Mouse (Mus musculus): ENCODE measurements at regions not wholly inside any gene's neighbourhood (a gene's known extent, or its start where the extent isn't known, plus 50 kb on each side); places are given as distances from the start of the nearest gene placed in this dataset.

DNA sequence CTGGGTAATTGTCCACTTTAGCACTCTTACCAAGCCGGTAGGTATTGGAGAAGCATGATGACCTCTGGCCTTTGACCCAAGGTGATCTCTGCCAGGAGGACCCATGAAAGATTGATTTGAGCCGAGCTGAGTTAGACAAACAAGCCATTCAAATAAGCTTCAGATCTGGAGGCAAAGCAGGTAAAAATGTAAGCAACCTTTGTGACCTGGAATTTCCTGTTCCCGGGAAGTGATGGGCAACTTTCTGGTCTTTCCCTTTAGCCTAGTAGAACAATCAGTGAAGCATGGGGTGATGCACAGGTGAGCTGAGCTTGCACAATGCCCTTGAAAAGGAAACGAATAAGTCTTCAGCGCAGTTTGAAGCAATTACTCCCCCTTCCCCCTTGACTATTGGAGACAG lies 127.0 kb downstream of the Mycn start:
- no peak for DNase-seq

DNA sequence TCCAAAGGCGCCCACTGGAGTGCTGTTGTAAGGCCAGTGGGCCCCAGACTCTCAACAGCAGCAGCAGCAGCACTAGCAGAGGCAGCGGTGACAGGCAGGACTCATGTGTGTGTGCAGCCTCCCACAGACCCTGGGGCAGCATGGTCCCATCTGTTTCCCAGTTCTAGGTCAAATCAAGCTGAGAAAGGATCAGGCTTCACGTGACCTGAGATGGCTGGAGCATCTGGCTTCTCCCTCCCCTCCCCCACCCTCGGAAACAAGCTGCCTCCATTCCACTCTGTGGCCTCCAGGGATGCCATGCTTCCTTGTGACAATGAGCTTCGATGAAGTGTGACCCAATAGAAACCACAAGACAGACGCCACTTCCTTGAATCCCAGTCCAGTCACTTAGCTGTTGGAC lies 128.8 kb downstream of the Mycn start:
- DNase-seq = no peak

DNA sequence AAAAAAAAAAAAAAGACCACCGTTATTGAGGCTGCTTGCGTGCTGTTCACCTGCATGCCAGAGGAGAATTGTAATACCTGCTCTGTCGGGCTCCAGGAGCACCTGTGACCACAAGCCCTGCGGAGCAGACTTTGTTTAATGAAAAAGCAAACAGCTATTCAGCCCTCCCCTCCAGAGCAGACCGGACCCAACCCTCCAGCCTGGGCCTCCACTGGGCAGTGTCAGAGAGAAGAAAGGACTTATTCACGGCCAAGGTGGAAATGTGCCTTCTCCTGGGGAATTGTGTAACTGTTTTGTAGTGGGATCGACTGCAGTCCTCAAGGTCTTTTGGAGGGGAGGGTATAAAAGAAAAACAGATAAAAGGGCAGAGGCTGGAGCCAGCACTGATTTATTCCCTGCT lies 130.8 kb downstream of the Mycn start:
- no peak for DNase-seq

DNA sequence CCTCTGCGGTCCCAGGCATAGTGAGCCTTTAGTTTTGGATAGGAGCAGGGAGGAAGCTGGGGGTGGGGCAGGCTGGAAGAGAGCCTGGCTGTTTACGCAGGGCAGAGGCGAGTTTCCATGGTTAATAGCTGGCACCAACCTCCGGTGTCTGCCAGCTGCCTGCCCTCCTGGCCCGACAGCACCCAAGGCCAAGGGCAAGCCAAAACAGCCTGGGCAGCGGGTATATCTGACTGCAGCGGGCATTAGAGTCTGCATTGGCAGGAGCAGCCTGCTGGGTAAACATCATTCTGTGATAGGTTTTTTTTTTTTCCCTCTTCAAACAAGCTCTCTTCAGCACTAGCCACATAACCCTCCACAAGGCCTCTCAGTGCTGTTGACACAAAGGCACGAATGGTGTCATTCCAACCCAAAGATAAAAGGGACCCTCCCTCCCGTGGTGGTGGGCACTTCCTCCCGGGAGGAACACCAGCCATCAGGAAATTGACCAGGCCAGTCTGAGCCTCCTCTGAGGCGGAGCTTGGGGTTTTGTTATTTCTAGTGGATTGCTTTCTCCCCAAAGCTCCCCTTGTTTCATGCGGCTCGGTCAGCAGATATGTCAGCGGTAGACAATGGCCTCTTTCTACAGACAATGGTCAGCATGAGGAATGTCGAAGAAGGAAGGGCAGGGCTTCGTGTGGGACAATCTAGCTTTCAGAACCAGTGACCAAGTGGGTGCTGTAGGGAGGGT lies 131.4 kb downstream of the Mycn start:
- DNase-seq = no peak

DNA sequence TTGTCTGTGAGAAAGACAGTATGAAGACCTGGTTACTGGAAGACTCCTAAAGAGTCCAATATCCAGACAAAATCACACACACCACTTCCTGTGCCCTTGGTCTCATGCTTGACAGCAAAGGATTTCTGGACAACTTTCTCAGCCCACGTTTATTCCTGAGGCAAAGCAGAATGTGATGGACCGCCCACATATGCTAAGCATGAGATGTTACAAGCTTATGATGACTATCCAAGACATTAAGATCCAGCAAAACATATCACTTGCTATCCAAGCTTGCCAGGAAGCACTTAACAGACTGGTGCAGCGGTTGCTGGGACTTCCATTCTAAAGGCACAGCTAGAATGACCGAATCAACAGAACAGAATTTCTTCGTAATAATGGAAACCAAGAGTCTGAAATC lies 133.6 kb downstream of the Mycn start:
- DNase-seq = no peak

DNA sequence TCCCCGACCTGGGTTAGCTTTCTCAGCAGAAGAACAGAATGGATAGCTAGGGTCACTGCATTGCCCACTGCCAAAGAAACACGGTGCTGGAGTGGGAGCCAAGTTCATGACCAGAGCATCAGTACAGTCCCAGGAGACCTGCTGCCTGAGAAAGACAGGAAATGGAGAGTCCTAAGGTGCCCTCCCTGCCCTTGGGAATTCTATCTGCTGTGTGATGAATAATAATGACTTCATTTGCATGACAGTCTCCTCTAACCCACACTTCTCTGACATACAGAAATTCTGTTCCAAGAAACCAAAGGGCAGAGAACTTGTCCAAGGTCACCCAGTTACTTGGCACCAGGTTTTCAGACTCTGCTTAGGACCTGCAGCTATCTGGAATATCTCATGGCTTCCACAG lies 138.1 kb downstream of the Mycn start:
- DNase-seq = no peak

DNA sequence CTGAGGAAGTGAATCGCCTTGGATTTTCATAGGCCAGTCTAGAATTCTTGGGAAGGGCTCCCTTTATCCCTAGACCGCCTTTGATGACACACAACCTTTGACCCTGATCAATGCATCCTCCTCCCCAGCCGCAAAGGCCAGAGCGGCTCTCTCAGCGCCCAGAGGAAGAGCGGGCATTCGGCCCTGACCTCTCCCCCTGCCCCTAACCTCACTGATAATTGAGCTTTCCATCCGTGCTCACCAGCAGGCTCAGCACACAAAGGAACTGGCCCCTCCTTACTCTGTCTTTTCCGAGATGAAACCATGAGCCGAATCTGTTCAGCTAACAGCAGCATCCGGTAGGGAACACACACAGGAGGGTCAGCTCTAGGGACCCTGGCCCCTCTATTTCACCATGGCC lies 139.3 kb downstream of the Mycn start:
- DNase-seq = no peak

DNA sequence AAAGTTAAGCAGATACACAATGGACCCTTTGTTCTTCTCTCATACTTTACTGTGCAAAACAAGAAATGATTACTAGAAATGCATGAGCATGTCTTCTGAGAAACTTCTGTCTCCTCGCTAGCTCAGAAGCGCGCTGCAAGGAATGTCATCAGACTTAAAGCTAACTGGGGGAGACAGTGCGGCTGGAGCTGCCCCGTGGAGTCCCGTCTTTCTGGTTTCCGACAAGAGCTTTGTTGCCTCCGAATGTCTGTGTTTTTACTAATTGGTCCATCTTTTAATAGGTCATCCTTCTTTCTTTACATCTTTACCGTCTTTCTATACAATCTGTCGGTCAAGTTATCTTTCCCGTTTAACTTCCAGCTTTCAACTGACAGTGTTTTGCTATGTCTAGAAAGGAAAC lies 140.0 kb downstream of the Mycn start:
- no peak for DNase-seq

DNA sequence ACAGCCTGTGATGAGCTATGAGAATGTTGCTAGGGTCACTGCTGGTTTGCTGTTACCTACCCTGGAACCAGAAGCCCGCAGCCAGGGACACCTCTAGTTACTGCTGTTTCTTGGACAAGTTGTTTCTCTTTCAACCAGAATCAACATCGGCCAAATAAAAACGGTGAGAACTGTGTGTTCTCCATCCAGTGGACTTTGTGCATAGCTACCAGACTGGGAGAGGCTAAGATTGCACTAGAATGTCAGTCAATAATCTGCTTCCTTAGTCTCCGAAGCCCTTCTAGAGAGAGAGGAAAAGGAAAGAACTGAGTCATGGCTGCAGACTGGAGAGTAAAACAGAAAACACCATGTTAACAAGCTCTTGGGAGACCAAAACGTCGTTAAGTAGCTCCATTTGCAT lies 141.6 kb downstream of the Mycn start:
- no peak for DNase-seq

DNA sequence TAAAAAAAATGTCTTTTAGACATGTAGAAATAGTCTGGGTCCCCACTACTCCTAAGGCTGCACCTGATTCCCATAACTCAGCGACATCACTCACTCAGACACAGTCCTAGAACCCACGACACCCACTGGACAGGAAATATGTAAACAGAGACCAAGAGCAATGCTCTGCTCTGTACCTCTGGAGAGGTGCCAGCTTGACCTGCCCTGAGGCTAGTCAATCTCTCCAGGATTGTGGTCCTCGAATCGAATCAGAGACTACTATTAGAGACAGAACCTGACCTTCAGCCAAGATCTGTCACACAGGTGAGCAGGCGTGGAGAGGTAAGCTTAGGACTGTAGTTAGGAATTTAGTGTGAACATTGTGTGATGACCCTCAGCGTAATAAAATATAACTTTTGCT lies 152.7 kb downstream of the Mycn start:
- no peak for DNase-seq

DNA sequence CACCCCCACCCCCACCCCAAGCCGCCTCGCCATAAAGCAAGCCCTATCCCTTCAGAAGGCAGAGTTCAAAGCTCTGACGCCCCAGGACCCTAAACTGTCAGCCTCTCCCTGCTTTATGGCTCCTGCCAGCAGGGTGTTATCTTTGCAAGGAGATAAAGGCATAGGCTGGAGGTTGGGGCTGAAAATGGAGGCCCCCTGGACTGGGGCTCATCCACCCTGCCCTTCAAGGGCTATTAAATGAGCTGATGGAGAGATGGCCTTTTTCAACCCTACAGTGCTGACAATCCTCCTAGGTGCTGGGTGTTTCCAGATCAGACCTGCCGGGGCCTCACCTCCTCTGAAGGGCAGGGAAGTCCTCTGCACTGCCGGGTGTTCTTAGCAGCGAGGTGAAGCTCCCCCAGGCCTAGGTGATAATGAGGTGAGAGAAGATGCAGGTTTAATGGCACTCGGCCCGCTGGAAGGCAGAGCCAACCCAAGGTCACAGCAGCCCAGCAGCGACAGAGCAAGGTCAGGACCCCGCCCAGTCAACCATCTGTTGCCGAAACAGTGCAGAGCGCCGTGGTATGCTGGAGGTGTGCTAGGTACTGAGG lies 153.4 kb downstream of the Mycn start:
- no peak for DNase-seq

DNA sequence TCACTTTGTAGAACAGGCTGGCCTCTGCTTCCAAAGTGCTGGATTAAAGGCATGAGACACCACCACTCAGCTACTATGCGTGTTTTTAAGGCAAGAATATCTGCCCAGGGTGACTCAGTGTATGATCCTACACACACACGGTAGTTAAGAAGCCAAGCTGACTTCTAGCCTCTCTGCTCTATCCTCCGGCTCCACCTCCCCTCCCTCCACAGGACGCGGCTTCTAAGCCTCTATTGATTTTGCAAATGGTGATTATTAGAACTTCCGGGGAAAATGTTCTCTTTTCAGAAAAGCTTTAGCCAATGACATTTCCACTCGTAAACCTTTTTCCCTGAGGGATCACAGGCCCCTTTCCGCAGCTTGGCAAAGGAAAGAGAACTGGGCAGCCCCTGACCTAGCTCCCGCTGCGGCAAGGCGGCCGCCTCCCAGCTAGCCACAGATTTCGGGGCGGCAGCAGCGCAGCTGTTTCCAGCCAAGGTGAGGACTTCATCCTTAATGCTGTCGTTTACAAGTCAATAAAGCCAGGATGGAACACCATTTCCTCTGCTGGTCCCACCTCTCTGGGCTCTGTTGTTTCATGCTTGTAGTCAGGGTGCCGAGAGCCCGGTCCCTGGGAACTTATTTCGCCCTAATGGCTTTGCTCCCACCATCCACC lies 154.0 kb downstream of the Mycn start:
- no peak for DNase-seq

DNA sequence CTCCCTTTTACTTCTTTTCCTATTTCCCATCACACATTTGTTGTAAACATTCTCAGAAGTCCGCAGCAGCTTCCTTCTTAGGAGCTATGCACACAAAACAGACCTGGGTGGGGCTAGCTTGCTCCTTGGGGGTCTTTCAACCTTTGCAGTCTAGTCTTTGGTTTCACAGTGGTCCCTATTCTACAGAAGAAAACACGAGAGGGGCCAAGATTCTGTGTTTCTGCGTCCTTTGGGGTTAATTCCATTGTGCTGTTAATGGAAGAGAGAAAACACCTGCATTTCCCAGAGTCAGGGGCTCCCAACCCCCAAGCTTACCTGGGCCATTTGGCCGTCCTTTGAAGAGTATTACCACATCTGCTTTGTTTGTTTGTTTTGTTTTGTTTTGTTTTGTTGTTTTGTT lies 154.6 kb downstream of the Mycn start:
- no peak for DNase-seq

DNA sequence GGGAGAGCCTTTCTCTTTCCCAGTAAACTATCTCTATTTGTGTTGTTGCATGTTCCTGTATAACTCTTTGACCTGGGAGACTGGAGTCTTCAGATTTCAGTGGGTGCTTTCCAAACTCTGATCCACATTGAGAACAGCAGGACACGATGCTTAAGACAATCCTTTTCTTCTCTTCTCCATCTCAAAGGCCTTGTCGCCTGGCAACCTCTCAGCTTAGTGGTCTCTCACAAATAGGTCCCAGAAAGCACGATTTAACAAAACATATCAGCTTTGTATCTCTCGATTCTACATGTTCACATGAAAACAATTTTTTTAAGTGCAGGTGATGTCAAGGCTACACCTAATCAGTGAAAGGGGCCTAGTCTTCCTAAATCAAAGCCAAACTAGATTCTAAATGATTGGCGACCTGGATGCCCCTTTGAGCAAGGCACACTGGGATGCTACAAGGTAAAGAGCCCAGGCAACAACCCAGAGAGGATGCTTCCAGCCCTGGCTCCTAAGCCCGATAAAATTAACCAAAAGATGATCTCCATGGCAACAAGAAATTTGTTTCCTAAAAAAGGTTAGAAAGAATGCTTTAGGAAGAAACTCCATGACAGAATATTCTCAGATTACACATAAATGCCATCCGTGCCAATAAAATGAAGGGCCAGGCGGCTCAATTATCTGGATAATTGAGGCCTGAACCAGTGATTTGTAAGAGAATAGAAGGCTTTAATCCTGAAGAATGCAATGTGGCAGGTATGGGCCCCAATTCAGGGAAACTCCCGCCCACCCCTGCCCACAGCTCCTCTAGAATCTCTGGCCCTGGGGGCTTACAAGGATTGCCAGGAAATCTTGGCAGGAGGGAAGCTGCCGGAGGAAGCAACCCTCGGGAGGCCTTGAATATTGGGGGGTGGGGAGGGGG lies 157.8 kb downstream of the Mycn start:
- no peak for DNase-seq

DNA sequence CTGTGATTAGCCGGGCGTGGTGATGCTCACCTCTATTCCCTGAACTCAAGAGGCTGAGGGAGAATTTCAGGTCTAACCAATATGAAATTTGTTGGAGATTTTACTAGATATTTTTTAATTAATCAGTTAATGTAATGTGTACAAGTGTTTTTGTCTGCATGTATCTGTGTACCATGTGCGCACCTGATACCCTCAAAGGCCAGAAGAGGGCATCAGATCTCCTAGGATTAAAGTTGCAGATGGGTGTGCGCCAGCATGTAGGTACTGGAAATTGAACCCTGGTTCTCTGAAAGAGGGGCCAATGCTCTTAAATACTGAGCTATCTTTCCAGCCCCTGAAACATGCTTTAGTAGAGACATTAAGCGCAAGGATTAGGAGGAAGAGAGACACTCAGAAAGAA lies 160.2 kb downstream of the Mycn start:
- no peak for DNase-seq

DNA sequence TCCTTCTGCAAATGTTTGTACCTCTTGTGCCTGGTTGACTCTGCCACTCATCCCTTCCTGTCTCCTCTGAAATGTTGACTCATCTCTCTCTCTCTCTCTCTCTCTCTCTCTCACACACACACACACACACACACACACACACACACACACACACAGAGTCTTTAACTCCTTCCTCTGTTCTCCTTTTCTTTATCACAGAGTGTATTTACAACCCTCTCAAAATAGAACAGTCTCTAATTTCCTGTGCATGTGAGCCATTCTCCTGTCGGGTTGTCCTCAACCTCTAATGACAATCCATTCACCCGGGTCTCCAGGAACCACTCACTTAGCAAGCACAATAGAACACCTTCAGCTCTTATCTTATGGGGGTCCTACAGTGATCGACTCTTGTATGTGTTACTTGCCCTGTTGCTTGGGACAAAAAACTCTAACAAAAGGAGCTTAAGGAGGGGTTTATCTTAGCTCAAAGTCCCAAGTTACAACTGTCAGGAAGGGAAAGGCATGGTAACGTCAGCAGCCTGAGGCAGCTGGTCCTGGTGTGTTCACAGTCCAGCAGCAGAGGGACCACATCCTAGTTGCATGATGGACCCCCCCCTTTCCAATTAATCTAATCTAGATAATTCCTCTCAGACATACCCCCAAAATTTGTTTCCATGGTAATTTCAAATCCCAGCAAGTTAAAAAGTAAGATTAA lies 163.0 kb downstream of the Mycn start:
- no peak for DNase-seq

DNA sequence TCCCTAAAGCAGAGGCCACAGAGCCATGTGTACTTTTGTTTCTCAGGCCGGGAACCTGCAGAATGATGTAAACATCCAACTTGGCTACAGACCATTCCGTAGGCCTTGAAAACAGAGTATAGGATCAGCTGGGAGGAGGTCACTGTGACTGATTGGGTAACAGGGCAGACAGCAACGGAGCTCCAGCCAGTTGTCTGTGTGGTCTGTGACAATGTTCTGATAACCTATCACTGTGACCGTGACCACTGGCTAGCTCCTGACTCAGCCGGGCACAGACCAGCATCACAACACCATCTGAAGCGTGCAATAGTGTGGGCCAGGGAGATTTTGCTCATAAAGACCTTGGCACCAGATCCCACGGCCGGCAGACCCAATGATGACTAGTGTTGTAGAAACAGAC lies 164.3 kb downstream of the Mycn start:
- no peak for DNase-seq

DNA sequence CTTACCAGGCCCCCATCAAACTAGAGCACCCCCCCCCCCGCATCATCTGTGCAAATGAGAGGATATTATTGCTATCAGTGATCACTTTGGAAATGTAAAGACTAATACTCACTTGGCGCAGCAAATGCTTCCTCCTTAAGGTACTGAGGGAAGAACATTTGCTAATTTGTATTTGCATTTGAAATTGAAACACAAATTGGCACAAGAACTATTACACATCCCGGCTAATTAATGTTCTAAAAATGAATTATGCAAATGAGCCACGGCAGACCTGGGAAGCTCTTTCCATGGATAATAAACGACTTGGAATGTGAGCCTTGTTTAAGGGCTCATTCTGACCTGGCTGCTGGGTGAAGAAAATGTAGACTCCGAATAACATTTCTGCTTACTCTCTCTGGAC lies 164.9 kb downstream of the Mycn start:
- DNase-seq = no peak

DNA sequence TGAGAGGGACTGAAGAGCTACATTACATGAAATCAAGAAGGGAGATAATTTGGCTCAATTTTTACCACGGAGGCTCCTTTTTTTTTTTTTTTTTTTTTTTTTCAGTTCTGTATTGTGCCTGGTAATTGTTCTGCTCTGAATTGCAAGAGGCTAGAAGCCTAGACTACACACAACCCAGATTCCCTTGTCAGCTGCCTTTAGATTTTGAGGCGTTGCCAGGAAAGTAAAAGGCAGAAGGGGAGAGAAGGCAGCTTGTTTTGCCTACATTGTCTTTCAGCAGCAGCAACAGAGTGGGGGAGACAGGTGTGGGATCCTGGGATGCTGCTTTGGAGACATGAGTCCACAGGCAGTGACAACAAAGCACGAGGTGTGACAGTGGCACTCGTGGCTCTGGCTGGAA lies 170.7 kb downstream of the Mycn start:
- no peak for DNase-seq

DNA sequence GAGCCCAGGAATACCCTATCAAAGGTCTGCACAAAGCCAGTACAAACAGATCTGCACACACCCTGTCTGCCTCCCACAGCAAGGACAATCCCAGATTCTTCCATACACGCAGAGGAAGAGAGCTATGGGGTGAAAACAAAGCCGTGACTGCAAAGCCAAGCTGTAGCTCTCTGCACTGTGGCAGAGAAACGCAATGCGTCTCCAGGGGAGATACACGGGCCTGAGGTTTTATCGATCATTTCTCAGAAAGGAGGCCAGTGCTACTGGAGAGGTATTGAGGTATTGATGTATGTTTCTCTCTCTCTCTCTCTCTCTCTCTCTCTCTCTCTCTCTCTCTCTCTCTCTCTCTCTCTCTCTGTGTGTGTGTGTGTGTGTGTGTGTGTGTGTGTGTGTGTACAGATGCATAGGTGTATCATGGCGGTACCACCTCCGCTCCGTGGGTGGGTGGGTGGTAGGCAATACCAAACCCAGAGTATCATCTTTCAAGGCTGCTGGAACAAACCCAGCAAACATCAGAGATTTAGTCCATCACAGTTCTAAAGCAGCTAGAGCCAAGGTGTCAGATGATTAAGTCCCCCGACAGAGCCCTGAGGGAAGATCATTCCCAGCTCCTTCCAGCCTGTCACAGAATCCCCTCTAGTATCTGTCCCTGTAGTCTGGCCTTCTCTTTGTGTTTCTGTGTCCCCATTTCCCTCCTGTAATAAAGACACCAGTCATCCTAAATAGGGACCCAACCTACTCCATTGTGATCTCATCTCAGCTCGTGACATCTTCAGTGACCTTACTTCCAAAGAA lies 175.0 kb downstream of the Mycn start:
- no peak for DNase-seq

DNA sequence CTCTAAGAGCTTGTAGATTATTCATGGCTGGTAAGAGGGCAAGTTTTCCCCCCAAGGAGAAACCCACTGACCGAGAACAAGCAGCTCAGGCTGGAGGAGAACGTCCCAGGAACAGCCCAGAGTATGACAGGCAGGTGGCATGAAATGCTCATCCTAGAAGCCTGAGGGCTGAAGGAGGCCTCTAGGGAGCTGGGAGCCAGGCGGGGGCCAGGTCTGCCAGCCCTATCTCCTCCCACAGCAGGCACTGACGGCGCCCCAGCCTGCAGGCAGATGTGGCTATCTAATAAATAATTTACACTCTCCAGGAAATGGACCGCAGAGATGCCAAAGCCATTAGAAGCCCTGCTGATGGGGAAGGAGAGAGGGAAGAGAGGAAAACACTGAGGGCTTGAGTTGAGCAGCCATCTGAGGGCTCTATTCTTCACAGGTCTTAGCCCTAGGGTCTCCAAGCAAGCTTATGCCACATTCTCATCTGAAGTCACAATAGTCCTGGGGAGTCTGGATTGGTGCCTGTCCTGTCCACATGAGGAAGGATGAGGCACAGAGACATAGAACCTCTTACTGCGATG lies 176.1 kb downstream of the Mycn start:
- no peak for DNase-seq

DNA sequence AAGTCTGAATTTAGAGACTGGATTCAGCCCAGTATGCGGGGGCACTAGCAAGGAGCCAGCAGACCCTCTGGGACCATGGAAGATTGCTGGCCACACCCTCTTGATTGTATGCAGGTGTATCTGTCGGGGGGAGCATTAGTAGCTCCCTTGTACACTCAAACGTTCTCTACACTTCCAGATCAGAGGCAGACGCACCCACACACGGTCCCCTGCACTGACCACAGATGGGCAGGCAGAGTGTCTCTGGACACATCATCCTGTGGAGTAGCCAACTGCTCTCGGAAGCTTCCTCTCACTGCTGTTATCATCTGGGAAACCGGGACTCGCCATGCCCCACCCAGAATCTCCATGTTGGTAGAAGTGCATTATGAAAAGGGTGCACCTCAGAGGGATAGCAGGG lies 176.7 kb downstream of the Mycn start:
- DNase-seq = no peak
